Mouse (Mus musculus) inflammation-experienced regulatory T-cells, adult 6 months (primary cell): ENCODE results near the gene Kif23. TPM values are rescaled to one million over a fixed set of nuclear protein-coding genes. Genes with fewer than 3 reads are reported as not detected.

Source experiments
- ATAC-seq: one replicate; pipeline ENCODE4 v1.8.0; 2017
- polyA plus RNA-seq, 3 experiments: library from polyadenylated mRNA; unstranded; fragments of 100-300 nt; shearing (Covaris generic); gene quantifications; one replicate each; pipeline ENCODE4 v1.2.1; 2017

Kif23 gene
- 10 to 100 TPM in 2 of 3 experiments, 1 to 10 TPM in 1; 4.9 to 91.0 (median 14.7) TPM for polyA plus RNA-seq

- ATAC-seq: peak; percentile 91
Measured at GRCm38 (mm10) chr9:61946623-61947401, at the start of gene Kif23. Gene Kif23 (minus strand): TSS chr9:61946774.

- ATAC-seq: no peak
Measured at GRCm38 (mm10) chr9:61991158-61991557, 44.6 kb upstream of the Kif23 start.

GRCm38 (mm10) chr9:61990738-61991137, 44.2 kb upstream of the Kif23 start:
- ATAC-seq: no peak

GRCm38 (mm10) chr9:61986055-61986454, 39.5 kb upstream of the Kif23 start:
- ATAC-seq: peak; percentile 51

GRCm38 (mm10) chr9:61985183-61985863, 38.7 kb upstream of the Kif23 start:
- ATAC-seq: peak; percentile 70

- ATAC-seq: peak; percentile 82
Measured at GRCm38 (mm10) chr9:61982940-61983620, 36.5 kb upstream of the Kif23 start.

- ATAC-seq: no peak
Measured at GRCm38 (mm10) chr9:61981876-61982275, 35.3 kb upstream of the Kif23 start.

- ATAC-seq: no peak
Measured at GRCm38 (mm10) chr9:61979983-61980382, 33.4 kb upstream of the Kif23 start.

GRCm38 (mm10) chr9:61977258-61977945, 30.8 kb upstream of the Kif23 start:
- no peak for ATAC-seq

GRCm38 (mm10) chr9:61972031-61972430, 25.5 kb upstream of the Kif23 start:
- ATAC-seq: no peak

GRCm38 (mm10) chr9:61971045-61971444, 24.5 kb upstream of the Kif23 start:
- ATAC-seq: no peak

- no peak for ATAC-seq
Measured at GRCm38 (mm10) chr9:61967357-61967756, 20.8 kb upstream of the Kif23 start.

GRCm38 (mm10) chr9:61965987-61966386, 19.4 kb upstream of the Kif23 start:
- no peak for ATAC-seq

- peak; percentile 71 for ATAC-seq
Measured at GRCm38 (mm10) chr9:61965411-61965930, 18.9 kb upstream of the Kif23 start.

- ATAC-seq: no peak
Measured at GRCm38 (mm10) chr9:61963356-61963755, 16.8 kb upstream of the Kif23 start.

GRCm38 (mm10) chr9:61961181-61961580, 14.6 kb upstream of the Kif23 start:
- no peak for ATAC-seq

- ATAC-seq: no peak
Measured at GRCm38 (mm10) chr9:61960753-61961152, 14.2 kb upstream of the Kif23 start.

GRCm38 (mm10) chr9:61959921-61960569, 13.5 kb upstream of the Kif23 start:
- no peak for ATAC-seq

- no peak for ATAC-seq
Measured at GRCm38 (mm10) chr9:61954707-61955106, 8.1 kb upstream of the Kif23 start.

- ATAC-seq: no peak
Measured at GRCm38 (mm10) chr9:61952241-61952640, 5.7 kb upstream of the Kif23 start.

- peak; percentile 65 for ATAC-seq
Measured at GRCm38 (mm10) chr9:61947402-61948346, 1.1 kb upstream of the Kif23 start.
